Mouse (Mus musculus) layer of hippocampus, adult 2 months (tissue): ENCODE measurements at regions not wholly inside any gene's neighbourhood (a gene's known extent, or its start where the extent isn't known, plus 50 kb on each side); places are given as distances from the start of the nearest gene placed in this dataset.
A peak's percentile ranks its signal among the peaks of the same experiment; 100 is the strongest.

ENCODE experiments used
- DNase-seq, 2 experiments: peaks; one replicate each; pipeline ENCODE4 v3.0.0; 2022; ENCODE audit warnings: low spot score in 2 of 2
- H3K27ac ChIP-seq: fragments of 200-600 bp; 2 replicates; pipeline ENCODE4 v1.8.1; 2022
- H3K4me3 ChIP-seq: fragments of 200-600 bp; 2 replicates; pipeline ENCODE4 v1.8.1; 2022; ENCODE audit warnings: mild to moderate bottlenecking
- CTCF ChIP-seq: fragments of 200-600 bp; conservative IDR thresholded peaks from 2 replicates; pipeline ENCODE4 v1.8.1; 2022; ENCODE audit warnings: antibody characterized with exemption, mild to moderate bottlenecking, moderate library complexity

GRCm38 (mm10) chr16:29939869-29940707 lies 124.1 kb upstream of the Hes1 start:
- no peak for DNase-seq
- no peak overlapping the region for H3K27ac ChIP-seq
- no peak overlapping the region for H3K4me3 ChIP-seq
- TF ChIP-seq CTCF, result no peak

DNA sequence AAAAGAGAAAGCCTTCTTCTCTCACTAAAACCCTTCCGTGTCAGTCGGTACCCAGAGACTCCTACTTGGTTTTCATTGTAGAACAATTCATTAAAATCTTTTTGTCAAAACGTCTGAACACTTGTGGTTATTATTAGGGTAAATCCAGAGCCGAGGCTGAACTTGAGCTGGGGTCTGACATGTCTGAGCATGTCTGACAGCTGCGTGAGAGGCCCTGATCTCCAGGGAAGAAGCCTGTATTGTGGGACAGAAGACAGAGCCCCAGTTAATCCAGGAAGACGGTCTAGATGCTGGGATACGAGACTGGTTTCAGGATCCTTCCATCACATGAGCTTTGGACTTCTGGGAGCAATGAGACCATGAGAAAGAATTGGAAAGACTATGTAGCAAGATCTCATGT lies 122.1 kb upstream of the Hes1 start:
- Histone ChIP-seq H3K4me3 (no peak overlapping the region), H3K27ac (no peak overlapping the region)
- TF ChIP-seq CTCF, result no peak
- DNase-seq, result no peak

DNA sequence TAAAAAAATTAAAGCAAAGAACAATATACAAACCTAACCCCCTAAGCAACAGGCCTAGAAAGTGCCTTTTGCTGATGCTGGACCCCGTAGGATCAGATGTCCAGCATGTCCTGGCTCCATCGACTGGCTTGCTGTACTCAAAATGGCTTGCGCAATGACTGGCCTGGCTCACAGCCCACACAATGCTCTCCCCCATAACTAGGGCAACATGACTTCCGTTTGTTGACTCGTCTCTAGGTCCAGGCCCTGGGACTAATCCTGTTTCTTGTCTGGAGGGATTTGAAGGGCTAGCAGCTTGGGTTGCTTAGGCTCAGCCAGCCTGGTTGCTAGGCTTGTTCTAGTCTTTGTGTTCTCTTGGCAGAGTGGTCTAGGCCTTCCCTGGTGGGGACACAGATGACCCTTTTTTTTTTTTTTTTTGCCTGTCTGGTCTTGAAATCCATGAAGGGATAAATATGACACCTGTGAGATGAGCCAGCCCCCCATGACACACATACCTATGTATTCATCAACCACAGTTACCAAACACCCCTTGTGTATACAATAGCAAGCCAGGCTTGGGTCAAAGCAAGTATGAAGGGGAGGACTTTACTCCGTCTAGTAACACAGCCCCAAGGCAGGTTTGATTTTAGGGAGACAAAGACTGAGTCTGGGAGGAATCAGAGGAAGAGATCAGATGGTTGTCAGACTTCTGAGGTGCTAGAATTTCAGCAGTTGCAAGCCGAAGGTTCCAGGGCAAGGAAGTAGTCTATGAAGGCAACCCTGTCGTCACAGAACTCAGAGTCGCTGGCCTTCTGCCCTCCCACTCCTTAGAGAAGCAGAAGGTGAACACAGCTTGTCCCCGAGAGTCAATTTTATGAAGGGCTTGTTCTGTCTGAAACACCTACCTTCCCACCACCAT lies 120.0 kb upstream of the Hes1 start:
- Histone ChIP-seq H3K4me3 (no peak overlapping the region), H3K27ac (no peak overlapping the region)
- no peak for DNase-seq
- no peak for TF ChIP-seq CTCF

- TF ChIP-seq CTCF, result no peak
- H3K27ac ChIP-seq, result no peak overlapping the region
- H3K4me3 ChIP-seq, result no peak overlapping the region
- DNase-seq, result no peak
Observed at GRCm38 (mm10) chr16:29944966-29945365, 119.2 kb upstream of the Hes1 start.

DNA sequence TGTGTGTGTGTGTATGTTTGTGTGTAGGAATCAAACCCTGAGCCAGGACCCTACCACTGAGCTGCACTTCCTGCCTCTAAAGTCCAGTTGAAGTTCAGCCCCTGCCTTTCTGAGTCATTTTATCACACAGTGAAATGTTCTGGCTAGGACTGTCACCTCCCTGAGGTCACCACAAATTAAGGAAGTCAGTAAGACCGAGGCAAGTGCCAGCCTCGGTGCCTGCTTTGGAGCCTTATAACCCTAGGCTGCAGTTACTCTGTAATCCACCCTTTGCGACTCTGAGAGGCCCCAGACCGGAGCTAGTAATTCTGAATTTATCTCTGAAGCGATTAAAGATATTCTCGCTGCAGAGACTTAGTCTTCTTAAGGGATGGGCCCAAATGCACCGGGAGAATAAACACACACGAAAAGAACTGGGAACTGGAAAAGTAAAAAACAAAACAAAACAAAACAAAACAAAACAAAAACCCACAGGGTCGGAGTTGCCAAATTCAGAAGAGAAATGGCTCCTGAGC lies 118.8 kb upstream of the Hes1 start:
- Histone ChIP-seq H3K4me3 (peak overlapping the region; percentile 59), H3K27ac (peak overlapping the region; percentile 55)
- no peak for DNase-seq
- TF ChIP-seq CTCF, result no peak

- Histone ChIP-seq H3K4me3 (peak overlapping the region; percentile 59), H3K27ac (peak overlapping the region; percentile 55)
- DNase-seq, result peak in 1 of 2 experiments; percentile 13
- no peak for TF ChIP-seq CTCF
Observed at GRCm38 (mm10) chr16:29945891-29946598, 118.1 kb upstream of the Hes1 start.

- no peak for TF ChIP-seq CTCF
- no peak for DNase-seq
- no peak overlapping the region for H3K27ac ChIP-seq
- no peak overlapping the region for H3K4me3 ChIP-seq
Observed at GRCm38 (mm10) chr16:29946966-29947365, 117.2 kb upstream of the Hes1 start.

DNA sequence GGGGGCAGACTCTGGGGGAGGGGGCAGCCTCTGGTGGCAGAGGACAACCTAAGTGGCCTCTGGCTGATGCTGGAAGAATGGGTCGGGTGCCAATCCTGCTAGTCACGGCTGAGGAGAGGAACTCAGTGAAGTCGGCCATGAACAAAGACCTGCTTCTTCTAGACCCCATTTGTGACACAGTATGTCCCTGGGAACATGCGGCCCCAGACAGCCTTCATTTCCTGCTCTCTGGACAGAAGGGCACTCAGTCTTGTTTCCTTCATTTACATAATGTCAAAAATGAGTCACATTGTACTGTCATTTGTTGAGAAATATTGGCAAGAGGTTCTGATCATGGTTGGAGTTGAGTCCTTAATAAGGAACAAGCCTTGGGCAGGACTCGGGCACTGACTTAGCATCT lies 116.5 kb upstream of the Hes1 start:
- no peak for DNase-seq
- TF ChIP-seq CTCF, result no peak
- Histone ChIP-seq H3K27ac (no peak overlapping the region), H3K4me3 (no peak overlapping the region)

DNA sequence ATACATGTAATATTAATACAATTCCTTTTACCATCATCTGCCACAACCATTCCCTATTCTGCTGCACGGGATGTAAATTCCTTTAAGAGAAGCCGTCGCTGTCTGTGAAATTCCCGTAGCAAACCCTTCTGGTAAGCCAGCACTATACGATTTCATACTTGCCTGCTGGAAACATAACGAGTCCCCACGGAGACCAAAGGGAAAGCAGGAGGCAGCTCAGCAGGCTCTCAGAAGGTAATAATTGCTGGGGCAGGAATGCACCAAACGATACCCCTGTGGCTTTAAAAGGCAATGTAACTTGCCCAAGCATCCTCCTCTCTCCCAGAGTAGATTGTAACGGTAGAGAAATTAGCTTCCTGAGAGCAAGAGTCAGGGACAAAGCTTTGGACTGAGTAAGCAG lies 114.0 kb upstream of the Hes1 start:
- no peak for TF ChIP-seq CTCF
- H3K4me3 ChIP-seq, result no peak overlapping the region
- no peak for DNase-seq
- no peak overlapping the region for H3K27ac ChIP-seq

DNA sequence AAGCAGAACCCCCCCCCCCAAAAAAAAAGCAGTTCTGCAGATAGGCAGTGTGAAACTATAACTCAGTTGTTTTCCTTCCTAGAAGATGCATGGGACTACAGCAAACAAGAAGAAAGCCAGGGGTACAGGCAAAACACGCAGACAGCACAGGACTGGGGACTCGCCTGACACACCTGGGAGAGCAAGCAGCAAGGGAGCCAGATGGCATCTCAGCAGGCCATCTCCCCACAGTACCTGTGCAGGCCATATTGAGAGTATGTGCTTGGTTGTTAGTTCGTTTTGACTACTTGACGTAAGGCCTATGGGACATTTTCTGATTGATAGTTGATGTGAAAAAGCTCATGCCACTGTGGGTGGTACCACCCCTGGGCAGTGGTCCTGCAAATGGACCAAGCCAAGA lies 113.4 kb upstream of the Hes1 start:
- DNase-seq, result no peak
- TF ChIP-seq CTCF, result no peak
- no peak overlapping the region for H3K27ac ChIP-seq
- no peak overlapping the region for H3K4me3 ChIP-seq

- Histone ChIP-seq H3K27ac (no peak overlapping the region), H3K4me3 (no peak overlapping the region)
- peak; percentile 14 to 31 for DNase-seq
- no peak for TF ChIP-seq CTCF
Observed at GRCm38 (mm10) chr16:29954700-29955099, 109.5 kb upstream of the Hes1 start.

GRCm38 (mm10) chr16:29956904-29957303 lies 107.3 kb upstream of the Hes1 start:
- Histone ChIP-seq H3K4me3 (no peak overlapping the region), H3K27ac (no peak overlapping the region)
- no peak for DNase-seq
- no peak for TF ChIP-seq CTCF
